Mouse (Mus musculus) hindbrain, embryonic 16.5 days (tissue): ENCODE measurements around the gene Mpg. TPM values are rescaled to one million over a fixed set of nuclear protein-coding genes. Genes with fewer than 3 reads are reported as not detected.
A peak's percentile ranks its signal among the peaks of the same experiment; 100 is the strongest.

Source experiments
- ATAC-seq: fragments of 200-750 bp; cut with Nextera tagmentation; 2 replicates; pipeline ENCODE4 v1.8.0; 2017; ENCODE audit warnings: moderate TSS enrichment, moderate library complexity
- H3K27ac ChIP-seq: fragments of 300-500 bp; sonication (generic); 2 replicates; pipeline ENCODE4 v1.5.1; 2014; ENCODE audit warnings: low read depth, mild to moderate bottlenecking, control low read depth, low read length, moderate library complexity
- H3K27me3 ChIP-seq: fragments of 300-500 bp; sonication (generic); replicated peaks from 2 replicates; pipeline ENCODE4 v1.6.1; 2014; ENCODE audit warnings: low read length; ENCODE audit not compliant: control insufficient read depth, insufficient read depth
- H3K36me3 ChIP-seq: fragments of 300-500 bp; sonication (generic); 2 replicates; pipeline ENCODE4 v1.6.1; 2014; ENCODE audit warnings: mild to moderate bottlenecking, low read length, moderate library complexity, mixed read lengths; ENCODE audit not compliant: control insufficient read depth, insufficient read depth
- H3K4me1 ChIP-seq: fragments of 300-500 bp; sonication (generic); 2 replicates; pipeline ENCODE4 v1.6.1; 2014; ENCODE audit warnings: low read depth, low read length; ENCODE audit not compliant: control insufficient read depth, insufficient read depth
- H3K4me2 ChIP-seq: fragments of 300-500 bp; sonication (generic); 2 replicates; pipeline ENCODE4 v1.6.1; 2014; ENCODE audit warnings: mild to moderate bottlenecking, low read length, control low read depth, moderate library complexity
- H3K4me3 ChIP-seq: fragments of 300-500 bp; sonication (generic); 2 replicates; pipeline ENCODE4 v1.5.1; 2014; ENCODE audit warnings: mild to moderate bottlenecking, low read length, control low read depth, moderate library complexity
- H3K9ac ChIP-seq: fragments of 300-500 bp; sonication (generic); 2 replicates; pipeline ENCODE4 v1.6.1; 2014; ENCODE audit warnings: low read depth, mild to moderate bottlenecking, control low read depth, low read length, moderate library complexity
- H3K9me3 ChIP-seq: fragments of 300-500 bp; sonication (generic); 2 replicates; pipeline ENCODE4 v1.6.1; 2014; ENCODE audit warnings: mild to moderate bottlenecking, low read length, moderate library complexity; ENCODE audit not compliant: control insufficient read depth
- WGBS: fragments of 180-500 bp; shearing (Covaris S2); extraction: QIAGEN DNeasy Blood & Tissue Kit; methylation state at CpG from one replicate; pipeline ENCODE4 v1.1.7; 2014; 5-methylcytosine and 5-hydroxymethylcytosine counted together
- polyA plus RNA-seq: library from polyadenylated mRNA; unstranded; fragments of >200 nt; fragmentation: Nextera tagmentation; extraction: Ambion mirVana; gene quantifications from 2 replicates; pipeline ENCODE4 v1.2.1, GENCODE M21; 2015

Gene Mpg
- polyA plus RNA-seq, 1 experiment from 2014 or later: 34.7 TPM

GRCm38 (mm10) chr11:32244064-32244463 is 17.8 kb downstream of the Mpg start:
- Histone ChIP-seq H3K9ac (no peak overlapping the region), H3K27me3 (no peaks in the 10 kb centered on the region), H3K4me1 (no peaks in the 10 kb centered on the region), H3K4me3 (no peak overlapping the region), H3K4me2 (no peak overlapping the region), H3K36me3 (peaks cover 16% of the 10 kb centered on the region), H3K27ac (0 out of 2 replicates have a peak overlapping the region, but pooled peaks have one; percentile 5), H3K9me3 (no peaks in the 10 kb centered on the region)
- WGBS: 82% methylated on average over 3 of the region's 3 CpGs
- ATAC-seq: no peak

GRCm38 (mm10) chr11:32244617-32245016 is 18.3 kb downstream of the Mpg start:
- Histone ChIP-seq H3K27me3 (no peaks in the 10 kb centered on the region), H3K4me2 (no peak overlapping the region), H3K27ac (no peak overlapping the region; the same call in 1 of the 2 replicates), H3K36me3 (peaks cover 18% of the 10 kb centered on the region), H3K4me3 (no peak overlapping the region), H3K4me1 (no peaks in the 10 kb centered on the region), H3K9ac (no peak overlapping the region), H3K9me3 (no peaks in the 10 kb centered on the region)
- ATAC-seq: no peak
- WGBS: 78% methylated on average over 1 of the region's 1 CpGs

GRCm38 (mm10) chr11:32245614-32246013 is 19.3 kb downstream of the Mpg start:
- Histone ChIP-seq H3K27me3 (no peaks in the 10 kb centered on the region), H3K9ac (no peak overlapping the region), H3K4me3 (no peak overlapping the region), H3K36me3 (peaks cover 23% of the 10 kb centered on the region), H3K4me2 (no peak overlapping the region), H3K27ac (no peak overlapping the region), H3K9me3 (no peaks in the 10 kb centered on the region), H3K4me1 (no peaks in the 10 kb centered on the region)
- ATAC-seq: no peak
- WGBS: 95% methylated on average over 6 of the region's 6 CpGs

GRCm38 (mm10) chr11:32247068-32247467 is 20.8 kb downstream of the Mpg start:
- H3K4me2 ChIP-seq: no peak overlapping the region
- H3K36me3 ChIP-seq: peaks cover 20% of the 10 kb centered on the region
- no peak overlapping the region for H3K27ac ChIP-seq
- no peak overlapping the region for H3K9ac ChIP-seq
- no peak overlapping the region for H3K4me3 ChIP-seq
- H3K9me3 ChIP-seq: no peaks in the 10 kb centered on the region
- no peak for ATAC-seq
- no peaks in the 10 kb centered on the region for H3K27me3 ChIP-seq
- H3K4me1 ChIP-seq: no peaks in the 10 kb centered on the region

GRCm38 (mm10) chr11:32248350-32248749 is 22.0 kb downstream of the Mpg start:
- Histone ChIP-seq H3K4me3 (no peak overlapping the region), H3K36me3 (peaks cover 20% of the 10 kb centered on the region), H3K27me3 (no peaks in the 10 kb centered on the region), H3K9ac (no peak overlapping the region), H3K4me2 (no peak overlapping the region), H3K27ac (no peak overlapping the region), H3K9me3 (no peaks in the 10 kb centered on the region), H3K4me1 (no peaks in the 10 kb centered on the region)
- WGBS: 89% methylated on average over 3 of the region's 3 CpGs
- ATAC-seq: no peak

- Histone ChIP-seq H3K36me3 (peaks cover 20% of the 10 kb centered on the region), H3K4me1 (no peaks in the 10 kb centered on the region), H3K27ac (no peak overlapping the region), H3K4me3 (no peak overlapping the region), H3K9me3 (no peaks in the 10 kb centered on the region), H3K27me3 (no peaks in the 10 kb centered on the region), H3K4me2 (no peak overlapping the region), H3K9ac (no peak overlapping the region)
- 91% methylated on average over 8 of the region's 8 CpGs for WGBS
- no peak for ATAC-seq
Measured at GRCm38 (mm10) chr11:32250880-32251763, 24.8 kb downstream of the Mpg start.

GRCm38 (mm10) chr11:32253121-32253520 is 26.8 kb downstream of the Mpg start:
- ATAC-seq: no peak
- H3K36me3 ChIP-seq: peaks cover 11% of the 10 kb centered on the region
- H3K9me3 ChIP-seq: no peaks in the 10 kb centered on the region
- no peak overlapping the region for H3K4me2 ChIP-seq
- no peaks in the 10 kb centered on the region for H3K4me1 ChIP-seq
- 100% methylated on average over 1 of the region's 1 CpGs for WGBS
- no peak overlapping the region for H3K27ac ChIP-seq
- H3K4me3 ChIP-seq: no peak overlapping the region
- no peaks in the 10 kb centered on the region for H3K27me3 ChIP-seq
- no peak overlapping the region for H3K9ac ChIP-seq

- H3K4me1 ChIP-seq: no peaks in the 10 kb centered on the region
- WGBS: 100% methylated on average over 1 of the region's 1 CpGs
- H3K4me3 ChIP-seq: no peak overlapping the region
- ATAC-seq: no peak
- no peak overlapping the region for H3K27ac ChIP-seq
- no peaks in the 10 kb centered on the region for H3K9me3 ChIP-seq
- no peak overlapping the region for H3K9ac ChIP-seq
- H3K27me3 ChIP-seq: no peaks in the 10 kb centered on the region
- H3K36me3 ChIP-seq: 0 out of 2 replicates have a peak, but pooled peaks cover 4% of the 10 kb centered on the region
- no peak overlapping the region for H3K4me2 ChIP-seq
Measured at GRCm38 (mm10) chr11:32256146-32256545, 29.8 kb downstream of the Mpg start.

- 91% methylated on average over 3 of the region's 3 CpGs for WGBS
- Histone ChIP-seq H3K4me1 (no peaks in the 10 kb centered on the region), H3K36me3 (0 out of 2 replicates have a peak, but pooled peaks cover 4% of the 10 kb centered on the region), H3K4me2 (no peak overlapping the region), H3K9me3 (no peaks in the 10 kb centered on the region), H3K4me3 (no peak overlapping the region), H3K27me3 (no peaks in the 10 kb centered on the region), H3K27ac (no peak overlapping the region), H3K9ac (no peak overlapping the region)
- no peak for ATAC-seq
Measured at GRCm38 (mm10) chr11:32256566-32256965, 30.3 kb downstream of the Mpg start.
